Mouse (Mus musculus) neural tube, embryonic 15.5 days (tissue): ENCODE measurements around the gene Foxp1. TPM values are rescaled to one million over a fixed set of nuclear protein-coding genes. Genes with fewer than 3 reads are reported as not detected.

Experiments used
- ATAC-seq: fragments of 200-750 bp; cut with Nextera tagmentation; 2 replicates; pipeline ENCODE4 v1.8.0; 2017; ENCODE audit warnings: mild to moderate bottlenecking, moderate TSS enrichment, moderate library complexity; ENCODE audit not compliant: low FRiP score
- H3K27ac ChIP-seq: fragments of 300-500 bp; sonication (generic); replicated peaks from 2 replicates; pipeline ENCODE4 v1.5.1; 2015; ENCODE audit warnings: mild to moderate bottlenecking, inconsistent platforms
- H3K27me3 ChIP-seq: fragments of 300-500 bp; sonication (generic); replicated peaks from 2 replicates; pipeline ENCODE4 v1.6.1; 2015; ENCODE audit warnings: inconsistent platforms
- H3K36me3 ChIP-seq: fragments of 300-500 bp; sonication (generic); 2 replicates; pipeline ENCODE4 v1.6.1; 2015; ENCODE audit warnings: inconsistent platforms
- H3K4me1 ChIP-seq: fragments of 300-500 bp; sonication (generic); 2 replicates; pipeline ENCODE4 v1.6.1; 2015; ENCODE audit warnings: inconsistent platforms
- H3K4me2 ChIP-seq: fragments of 300-500 bp; sonication (generic); 2 replicates; pipeline ENCODE4 v1.6.1; 2015; ENCODE audit warnings: inconsistent platforms, mild to moderate bottlenecking, moderate library complexity
- H3K4me3 ChIP-seq: fragments of 300-500 bp; sonication (generic); replicated peaks from 2 replicates; pipeline ENCODE4 v1.5.1; 2015; ENCODE audit warnings: mild to moderate bottlenecking, inconsistent platforms
- H3K9ac ChIP-seq: fragments of 300-500 bp; sonication (generic); replicated peaks from 2 replicates; pipeline ENCODE4 v1.6.1; 2015; ENCODE audit warnings: mild to moderate bottlenecking, inconsistent platforms
- H3K9me3 ChIP-seq: fragments of 300-500 bp; sonication (generic); replicated peaks from 2 replicates; pipeline ENCODE4 v1.6.1; 2016; ENCODE audit warnings: inconsistent platforms
- WGBS: fragments of 180-500 bp; shearing (Covaris S2); methylation state at CpG from one replicate; pipeline ENCODE4 v1.1.7; 2015; ENCODE audit warnings: mixed read lengths; 5-methylcytosine and 5-hydroxymethylcytosine counted together
- polyA plus RNA-seq: library from polyadenylated mRNA; unstranded; fragments of >200 nt; fragmentation: Nextera tagmentation; extraction: Ambion mirVana; gene quantifications from 2 replicates; pipeline ENCODE4 v1.2.1, GENCODE M21; 2015

Foxp1 gene
- polyA plus RNA-seq, 1 experiment from 2014 or later, result 51.0 TPM

- no peak for ATAC-seq
- peaks cover 2% of the 10 kb centered on the region; the same call in 1 of the 2 replicates for H3K27me3 ChIP-seq
- H3K27ac ChIP-seq, result no peak overlapping the region
- H3K4me2 ChIP-seq, result no peak overlapping the region
- 87% methylated on average over 10 of the region's 10 CpGs for WGBS
- H3K9ac ChIP-seq, result no peak overlapping the region
- H3K4me1 ChIP-seq, result peaks cover 8% of the 10 kb centered on the region
- H3K4me3 ChIP-seq, result no peak overlapping the region
- H3K9me3 ChIP-seq, result no peaks in the 10 kb centered on the region
- no peaks in the 10 kb centered on the region for H3K36me3 ChIP-seq
Measured at GRCm38 (mm10) chr6:99063982-99064484, 458.5 kb downstream of the Foxp1 start.

DNA sequence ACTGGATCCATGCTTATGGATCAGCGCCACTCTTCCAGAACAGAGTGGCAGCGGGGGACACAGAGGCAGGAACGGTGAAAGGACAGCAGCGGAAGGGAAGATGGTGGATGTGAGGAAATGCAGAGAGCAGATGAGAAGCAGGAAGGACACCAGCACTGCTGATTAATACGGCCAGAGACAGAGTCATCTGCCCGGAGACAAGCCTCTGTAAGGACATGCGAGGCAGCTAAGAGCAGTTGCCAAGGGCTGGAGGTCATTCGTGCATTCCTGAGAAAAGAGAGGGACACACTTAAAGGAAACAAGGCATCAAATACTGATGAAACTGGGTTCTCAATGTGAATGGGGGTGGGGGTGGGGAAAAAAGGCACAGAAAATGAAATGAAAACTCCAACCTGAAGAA is 459.6 kb downstream of the Foxp1 start:
- Histone ChIP-seq H3K27ac (no peak overlapping the region), H3K9ac (no peak overlapping the region)
- WGBS, result 88% methylated on average over 8 of the region's 8 CpGs

DNA sequence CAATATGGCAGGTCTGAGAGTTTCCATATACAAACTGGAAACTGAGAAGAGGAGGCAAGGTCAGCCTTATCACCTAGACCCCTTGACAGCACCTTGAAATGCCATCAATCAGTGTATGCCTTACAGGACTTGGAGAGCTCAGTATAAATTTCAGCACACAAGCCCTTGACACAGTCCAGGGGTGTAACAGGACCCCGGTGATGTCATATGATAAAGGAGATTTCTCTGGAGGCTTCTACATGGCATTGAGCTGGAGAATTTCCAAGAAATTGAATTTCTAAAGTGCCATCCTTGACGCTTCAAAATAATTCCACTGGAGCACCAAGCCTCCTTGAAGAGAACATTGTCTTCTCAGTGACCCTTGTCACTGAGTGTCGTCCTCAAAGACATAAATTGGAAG is 463.8 kb downstream of the Foxp1 start:
- H3K9ac ChIP-seq, result no peak overlapping the region
- WGBS, result 70% methylated on average over 3 of the region's 3 CpGs
- H3K4me2 ChIP-seq, result no peak overlapping the region
- no peak for ATAC-seq
- no peak overlapping the region for H3K27ac ChIP-seq
- H3K36me3 ChIP-seq, result no peaks in the 10 kb centered on the region
- no peaks in the 10 kb centered on the region for H3K9me3 ChIP-seq
- peaks cover 2% of the 10 kb centered on the region; the same call in 1 of the 2 replicates for H3K27me3 ChIP-seq
- H3K4me1 ChIP-seq, result no peaks in the 10 kb centered on the region
- no peak overlapping the region for H3K4me3 ChIP-seq

More for the DNA sequence above, 459.6 kb downstream of the Foxp1 start:
- Histone ChIP-seq H3K27me3 (peaks cover 2% of the 10 kb centered on the region; the same call in 1 of the 2 replicates), H3K4me2 (no peak overlapping the region), H3K4me1 (peaks cover 8% of the 10 kb centered on the region), H3K4me3 (no peak overlapping the region), H3K36me3 (no peaks in the 10 kb centered on the region), H3K9me3 (no peaks in the 10 kb centered on the region)
- no peak for ATAC-seq

GRCm38 (mm10) chr6:99057113-99057553 is 465.4 kb downstream of the Foxp1 start:
- WGBS, result 91% methylated on average over 4 of the region's 4 CpGs

GRCm38 (mm10) chr6:99056379-99056778 is 466.1 kb downstream of the Foxp1 start:
- H3K4me1 ChIP-seq, result no peaks in the 10 kb centered on the region
- H3K9ac ChIP-seq, result no peak overlapping the region
- 85% methylated on average over 2 of the region's 2 CpGs for WGBS
- H3K4me3 ChIP-seq, result no peak overlapping the region
- no peak for ATAC-seq
- no peak overlapping the region for H3K27ac ChIP-seq
- H3K4me2 ChIP-seq, result no peak overlapping the region
- H3K9me3 ChIP-seq, result no peaks in the 10 kb centered on the region
- no peaks in the 10 kb centered on the region for H3K27me3 ChIP-seq
- no peaks in the 10 kb centered on the region for H3K36me3 ChIP-seq

More at GRCm38 (mm10) chr6:99057113-99057553, 465.4 kb downstream of the Foxp1 start:
- H3K27me3 ChIP-seq, result no peaks in the 10 kb centered on the region
- ATAC-seq, result no peak
- H3K4me1 ChIP-seq, result no peaks in the 10 kb centered on the region
- H3K9ac ChIP-seq, result no peak overlapping the region
- no peak overlapping the region for H3K4me3 ChIP-seq
- H3K4me2 ChIP-seq, result no peak overlapping the region
- no peaks in the 10 kb centered on the region for H3K36me3 ChIP-seq
- no peak overlapping the region for H3K27ac ChIP-seq
- no peaks in the 10 kb centered on the region for H3K9me3 ChIP-seq

GRCm38 (mm10) chr6:99053998-99054397 is 468.5 kb downstream of the Foxp1 start:
- Histone ChIP-seq H3K4me1 (no peaks in the 10 kb centered on the region), H3K9ac (no peak overlapping the region), H3K27me3 (no peaks in the 10 kb centered on the region), H3K4me2 (no peak overlapping the region), H3K9me3 (no peaks in the 10 kb centered on the region), H3K27ac (no peak overlapping the region), H3K4me3 (no peak overlapping the region), H3K36me3 (no peaks in the 10 kb centered on the region)
- ATAC-seq, result no peak
- WGBS, result 97% methylated on average over 2 of the region's 2 CpGs

DNA sequence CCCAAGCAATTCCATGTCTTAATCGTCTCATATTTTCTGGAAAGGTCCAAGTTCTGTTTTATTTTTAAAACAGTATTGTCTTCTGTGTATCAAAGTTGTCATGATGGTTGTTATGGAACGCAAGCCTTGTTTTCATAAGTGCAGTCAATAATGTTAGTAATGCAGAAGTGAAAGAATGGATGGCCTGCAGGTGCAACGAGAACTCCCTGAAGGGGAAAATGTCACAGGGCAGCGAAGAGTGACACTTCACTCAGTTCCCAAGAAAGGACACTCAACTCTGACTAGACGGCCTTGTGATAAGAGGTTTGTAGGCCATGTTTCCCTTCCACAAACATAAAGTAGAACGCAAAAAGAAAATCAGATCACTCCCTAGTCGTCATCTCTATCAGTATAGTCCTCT is 469.4 kb downstream of the Foxp1 start:
- no peak for ATAC-seq
- H3K4me2 ChIP-seq, result no peak overlapping the region
- no peaks in the 10 kb centered on the region for H3K27me3 ChIP-seq
- no peaks in the 10 kb centered on the region for H3K36me3 ChIP-seq
- 88% methylated on average over 7 of the region's 7 CpGs for WGBS
- no peaks in the 10 kb centered on the region for H3K9me3 ChIP-seq
- H3K4me1 ChIP-seq, result no peaks in the 10 kb centered on the region
- no peak overlapping the region for H3K4me3 ChIP-seq
- no peak overlapping the region for H3K27ac ChIP-seq
- H3K9ac ChIP-seq, result no peak overlapping the region

DNA sequence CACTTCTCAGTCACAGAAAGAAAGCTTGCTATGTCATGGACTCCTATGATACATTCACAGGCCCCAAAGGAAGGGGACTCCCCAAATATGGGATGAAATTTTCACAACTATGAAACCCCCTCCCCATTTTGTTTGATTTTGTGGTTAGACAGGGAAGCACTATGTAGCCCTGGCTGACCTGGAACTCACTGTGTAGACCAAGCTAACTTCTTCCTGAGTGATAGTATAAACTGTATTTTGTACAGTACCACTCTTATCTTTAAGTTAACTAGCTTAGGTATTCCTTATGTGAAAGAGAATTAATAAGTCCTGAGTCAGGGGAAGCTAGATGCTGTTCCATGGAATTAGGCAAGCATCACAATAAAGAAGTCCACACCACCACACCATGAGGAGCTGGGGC is 470.8 kb downstream of the Foxp1 start:
- no peak for ATAC-seq
- H3K36me3 ChIP-seq, result no peaks in the 10 kb centered on the region
- no peaks in the 10 kb centered on the region for H3K9me3 ChIP-seq
- H3K27me3 ChIP-seq, result no peaks in the 10 kb centered on the region
- H3K4me3 ChIP-seq, result no peak overlapping the region
- no peak overlapping the region for H3K27ac ChIP-seq
- H3K4me1 ChIP-seq, result no peaks in the 10 kb centered on the region
- no peak overlapping the region for H3K4me2 ChIP-seq
- no peak overlapping the region for H3K9ac ChIP-seq

DNA sequence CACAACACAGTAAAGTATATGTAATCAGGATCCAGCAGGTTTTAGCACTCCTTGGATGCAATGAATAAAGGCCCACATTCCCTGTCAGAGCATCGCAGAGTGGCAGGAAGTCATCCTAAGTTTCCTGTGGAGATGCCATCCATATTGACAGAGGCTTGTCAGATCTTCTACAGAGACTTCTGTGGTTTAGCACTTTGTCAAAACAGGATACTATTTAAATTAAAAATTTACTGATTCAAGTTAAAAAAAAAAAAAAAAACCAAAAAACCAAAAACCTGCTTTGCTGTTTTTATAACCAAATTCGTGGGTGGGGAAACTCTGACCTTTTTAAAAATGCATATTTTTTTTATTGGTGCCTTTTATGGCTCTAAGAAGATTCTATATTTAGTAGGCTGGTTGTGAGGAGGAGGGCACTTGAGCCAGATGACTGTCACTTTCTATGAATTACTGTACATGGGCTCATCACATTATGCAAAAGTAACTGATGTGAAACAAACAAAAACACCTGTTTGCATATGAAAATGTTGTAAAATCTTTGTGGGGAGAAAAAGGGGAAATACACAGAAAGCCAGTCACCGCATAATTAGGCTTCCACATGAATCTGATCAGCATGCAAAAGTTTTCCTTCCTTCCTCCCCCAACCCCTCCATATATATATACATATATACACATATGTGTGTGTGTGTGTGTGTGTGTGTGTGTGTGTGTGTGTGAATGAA is 472.1 kb downstream of the Foxp1 start:
- no peaks in the 10 kb centered on the region for H3K9me3 ChIP-seq
- 85% methylated on average over 3 of the region's 3 CpGs for WGBS
- no peak overlapping the region for H3K4me2 ChIP-seq
- no peaks in the 10 kb centered on the region for H3K4me1 ChIP-seq
- no peak for ATAC-seq
- no peaks in the 10 kb centered on the region for H3K27me3 ChIP-seq
- H3K27ac ChIP-seq, result no peak overlapping the region
- H3K4me3 ChIP-seq, result no peak overlapping the region
- no peaks in the 10 kb centered on the region for H3K36me3 ChIP-seq
- H3K9ac ChIP-seq, result no peak overlapping the region

- WGBS, result 83% methylated on average over 5 of the region's 5 CpGs
- H3K27me3 ChIP-seq, result no peaks in the 10 kb centered on the region
- no peak for ATAC-seq
Measured at GRCm38 (mm10) chr6:99047322-99047721, 475.2 kb downstream of the Foxp1 start.

DNA sequence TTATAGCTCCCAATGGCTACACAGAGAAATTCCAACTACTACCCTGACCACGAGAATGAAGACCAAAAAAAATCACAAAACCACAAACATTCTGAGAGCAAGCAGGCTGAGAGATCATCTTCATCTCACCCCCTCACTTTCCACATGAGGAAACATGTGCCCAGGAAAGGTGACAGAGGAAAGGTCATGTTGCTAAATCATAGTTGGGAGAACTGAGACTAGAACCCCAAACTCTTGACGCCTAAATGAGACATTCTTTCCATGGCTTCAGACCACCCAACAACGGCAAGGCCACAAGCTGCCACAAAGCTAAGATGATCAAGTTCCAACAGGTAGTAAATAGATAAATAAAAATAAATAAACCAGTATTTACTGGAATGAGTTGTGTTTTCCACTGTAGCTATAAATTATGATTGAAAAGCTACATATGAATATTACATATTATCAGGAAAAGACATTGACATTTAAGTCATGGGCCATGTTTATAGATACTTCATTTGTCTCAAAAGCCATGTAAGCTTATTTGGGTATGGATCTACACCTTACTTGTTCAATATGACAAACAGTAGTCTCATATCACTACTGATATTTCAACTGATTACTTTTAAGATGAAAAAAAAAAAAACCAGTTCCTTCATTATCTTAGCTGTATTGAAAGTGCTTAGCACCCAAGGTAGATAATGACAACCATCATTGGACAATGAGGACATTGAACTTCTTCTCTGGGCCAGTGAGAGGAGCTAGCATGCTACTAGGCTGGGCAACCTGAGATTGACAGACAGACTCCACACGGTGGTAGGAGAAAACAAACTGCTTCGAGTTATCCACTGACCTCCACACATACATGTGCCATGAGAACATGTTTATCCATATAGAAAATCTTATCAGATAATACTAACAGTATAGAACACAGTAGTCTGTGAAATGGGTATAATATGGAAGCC is 476.4 kb downstream of the Foxp1 start:
- no peak overlapping the region for H3K27ac ChIP-seq
- 94% methylated on average over 5 of the region's 5 CpGs for WGBS
- no peak overlapping the region for H3K4me2 ChIP-seq
- ATAC-seq, result no peak
- H3K27me3 ChIP-seq, result no peaks in the 10 kb centered on the region
- H3K4me3 ChIP-seq, result no peak overlapping the region
- no peaks in the 10 kb centered on the region for H3K9me3 ChIP-seq
- H3K36me3 ChIP-seq, result no peaks in the 10 kb centered on the region
- H3K9ac ChIP-seq, result no peak overlapping the region
- H3K4me1 ChIP-seq, result no peaks in the 10 kb centered on the region

More at GRCm38 (mm10) chr6:99047322-99047721, 475.2 kb downstream of the Foxp1 start:
- Histone ChIP-seq H3K4me2 (no peak overlapping the region), H3K4me1 (no peaks in the 10 kb centered on the region), H3K9ac (no peak overlapping the region), H3K4me3 (no peak overlapping the region), H3K9me3 (no peaks in the 10 kb centered on the region), H3K36me3 (no peaks in the 10 kb centered on the region), H3K27ac (no peak overlapping the region)
